Comparison of ENCODE assay signal across 20 mouse cellular contexts in the genomic region with DNA sequence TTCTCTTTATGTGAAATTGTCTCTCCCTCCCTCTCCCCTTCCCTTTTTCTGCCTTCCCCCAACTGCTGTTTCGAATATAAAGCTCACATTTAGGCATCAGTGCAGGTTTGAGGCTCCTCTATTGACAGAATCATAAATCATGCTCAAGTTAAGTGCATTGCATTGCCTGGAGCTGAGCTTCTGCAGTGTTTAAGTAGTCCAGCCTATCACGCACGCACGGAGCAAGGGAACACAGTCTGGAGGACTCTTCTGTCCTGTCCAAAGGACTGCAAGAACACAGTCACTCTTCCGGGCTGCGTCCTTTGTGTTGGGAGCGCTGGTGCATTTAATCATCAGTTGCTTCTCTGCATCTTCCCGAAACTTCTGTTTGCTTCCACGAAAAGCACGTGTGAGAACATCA.
DNase-seq lines count a peak whose midpoint lies in the region; ATAC-seq and TF ChIP-seq lines count a peak whose summit lies in the region.
"Had no signal": no experiment of that assay in that cellular context is flagged by ENCODE, and none has a peak within 500 bp of the region (broad histone marks: within the 10 kb centered on the region; RNA-seq: fewer than 3 reads in every experiment).

No protein-coding gene starts in this region.

- H3K36me3 ChIP-seq in intestine, embryonic 14.5 days (ENCODE audit: control insufficient read depth, insufficient read depth, low read length), result no peaks in the 10 kb centered on the region; the same call in 1 of the 2 replicates
- no peaks in the 10 kb centered on the region for H3K36me3 ChIP-seq in intestine, embryonic 16.5 days (ENCODE audit: control insufficient read depth, insufficient read depth, low read length)
- H3K36me3 ChIP-seq in limb, embryonic 10.5 days, result no peaks in the 10 kb centered on the region
- H3K36me3 ChIP-seq in neural tube, embryonic 15.5 days, result no peaks in the 10 kb centered on the region

- peaks cover 19% of the 10 kb centered on the region for H3K4me1 ChIP-seq in intestine, embryonic 14.5 days (replicated peaks; ENCODE audit: control insufficient read depth, insufficient read depth, low read length)
- H3K4me1 ChIP-seq in intestine, embryonic 16.5 days (ENCODE audit: control insufficient read depth, insufficient read depth, low read length), result no peaks in the 10 kb centered on the region
- peaks cover 29% of the 10 kb centered on the region for H3K4me1 ChIP-seq in limb, embryonic 10.5 days
- H3K4me1 ChIP-seq in neural tube, embryonic 15.5 days, result peaks cover 21% of the 10 kb centered on the region

- no peak for TF ChIP-seq CTCF in left cerebral cortex, adult 2 months (IDR thresholded peaks at IDR 0.05)

- H3K27ac ChIP-seq in intestine, embryonic 14.5 days (ENCODE audit: low read depth), result no peak overlapping the region
- no peak overlapping the region for H3K27ac ChIP-seq in intestine, embryonic 16.5 days (ENCODE audit: low read length)
- peak overlapping the region; percentile 74 for H3K27ac ChIP-seq in limb, embryonic 10.5 days
- no peak overlapping the region for H3K27ac ChIP-seq in neural tube, embryonic 15.5 days (replicated peaks)
- no peak overlapping the region for H3K27ac ChIP-seq in left cerebral cortex, adult 2 months
- H3K27ac ChIP-seq: macrophage had no signal

- WGBS in intestine, embryonic 14.5 days, result 27% methylated on average over 10 of the region's 10 CpGs
- WGBS in intestine, embryonic 16.5 days, result 29% methylated on average over 10 of the region's 10 CpGs
- WGBS in limb, embryonic 10.5 days, result 44% methylated on average over 10 of the region's 10 CpGs
- 29% methylated on average over 10 of the region's 10 CpGs for whole genome bisulfite sequencing in neural tube, embryonic 15.5 days

- no peak for DNase-seq in intestine, embryonic 14.5 days (ENCODE audit: low spot score)
- DNase-seq in retina, postnatal 1 day, result peak; percentile 5
- no peak for DNase-seq in retina, embryonic 14.5 days (ENCODE audit: low spot score)
- peak; percentile 41 for DNase-seq in limb, embryonic 10.5 days (ENCODE audit: low spot score)
- DNase-seq in left cerebral cortex, adult 2 months (ENCODE audit: extremely low spot score in 1 of 2, low spot score in 2 of 2), result no peak
- DNase-seq in adipocyte (ENCODE audit: low spot score), result no peak
- DNase-seq: B cell, adult 2 months; cerebellum, adult 11-12 months; forebrain, postnatal 0 days; gastrocnemius, postnatal 14 days; heart, postnatal 14 days; kidney, adult 18-20 months; liver; lung, adult 18-20 months; right cerebral cortex, postnatal 4 days; thymus, adult 2 months had no signal

- H3K9me3 ChIP-seq in intestine, embryonic 14.5 days (ENCODE audit: control insufficient read depth, low read length), result no peaks in the 10 kb centered on the region
- H3K9me3 ChIP-seq in intestine, embryonic 16.5 days (ENCODE audit: control insufficient read depth, low read length), result no peaks in the 10 kb centered on the region
- H3K9me3 ChIP-seq in limb, embryonic 10.5 days (replicated peaks), result no peaks in the 10 kb centered on the region
- no peaks in the 10 kb centered on the region for H3K9me3 ChIP-seq in neural tube, embryonic 15.5 days (replicated peaks)

- intact Hi-C loops in left cerebral cortex, adult 2 months (cut with DNase I), result no loop called here

- no peak overlapping the region for H3K4me3 ChIP-seq in intestine, embryonic 14.5 days (ENCODE audit: low read depth, low read length)
- H3K4me3 ChIP-seq in intestine, embryonic 16.5 days (ENCODE audit: low read length), result no peak overlapping the region
- no peak overlapping the region for H3K4me3 ChIP-seq in limb, embryonic 10.5 days
- no peak overlapping the region for H3K4me3 ChIP-seq in neural tube, embryonic 15.5 days (replicated peaks)
- no peak overlapping the region for H3K4me3 ChIP-seq in left cerebral cortex, adult 2 months
- H3K4me3 ChIP-seq: erythroblast, embryonic 14.5 days had no signal

- peak; percentile 68; the same call in 1 of the 2 replicates for ATAC-seq in intestine, embryonic 14.5 days (replicated peaks; ENCODE audit: low FRiP score, low TSS enrichment, low read depth)
- ATAC-seq in intestine, embryonic 16.5 days, result no peak
- ATAC-seq in neural tube, embryonic 15.5 days (ENCODE audit: low FRiP score), result peak; percentile 39
- ATAC-seq: forebrain, postnatal 0 days had no signal

- H3K27me3 ChIP-seq in intestine, embryonic 14.5 days (replicated peaks; ENCODE audit: control insufficient read depth, insufficient read depth, low read length), result no peaks in the 10 kb centered on the region
- no peaks in the 10 kb centered on the region for H3K27me3 ChIP-seq in intestine, embryonic 16.5 days (replicated peaks; ENCODE audit: control insufficient read depth, insufficient read depth, low read length)
- H3K27me3 ChIP-seq in limb, embryonic 10.5 days (ENCODE audit: low read depth, poor library complexity, severe bottlenecking), result no peaks in the 10 kb centered on the region
- H3K27me3 ChIP-seq in neural tube, embryonic 15.5 days (replicated peaks), result no peaks in the 10 kb centered on the region

- H3K9ac ChIP-seq in intestine, embryonic 14.5 days (ENCODE audit: low read length), result no peak overlapping the region
- no peak overlapping the region for H3K9ac ChIP-seq in intestine, embryonic 16.5 days (ENCODE audit: low read depth, low read length)
- H3K9ac ChIP-seq in neural tube, embryonic 15.5 days (replicated peaks), result no peak overlapping the region
- H3K9ac ChIP-seq: forebrain, postnatal 0 days had no signal

- H3K4me2 ChIP-seq in intestine, embryonic 14.5 days (ENCODE audit: low read length), result no peak overlapping the region
- no peak overlapping the region for H3K4me2 ChIP-seq in intestine, embryonic 16.5 days (ENCODE audit: low read depth, low read length)
- H3K4me2 ChIP-seq in neural tube, embryonic 15.5 days, result no peak overlapping the region

Comparison
In these comparisons a context has a peak if more than half of its experiments do, and no peak if none do; other contexts are left out.
1. DNase-seq: peak in retina, postnatal 1 day (single experiment) and limb, embryonic 10.5 days (single experiment); none in intestine, embryonic 14.5 days (single experiment), retina, embryonic 14.5 days (single experiment), left cerebral cortex, adult 2 months (0 of 2) and adipocyte (single experiment).